Mouse (Mus musculus): Measurements from ENCODE around the gene Cep55. TPM values are rescaled to one million over a fixed set of nuclear protein-coding genes. Genes with fewer than 3 reads are reported as not detected.
A peak's percentile ranks its signal among the peaks of the same experiment; 100 is the strongest.

Gene Cep55
- polyA plus RNA-seq, 1 experiment from 2014 or later = 6.3 TPM

DNA sequence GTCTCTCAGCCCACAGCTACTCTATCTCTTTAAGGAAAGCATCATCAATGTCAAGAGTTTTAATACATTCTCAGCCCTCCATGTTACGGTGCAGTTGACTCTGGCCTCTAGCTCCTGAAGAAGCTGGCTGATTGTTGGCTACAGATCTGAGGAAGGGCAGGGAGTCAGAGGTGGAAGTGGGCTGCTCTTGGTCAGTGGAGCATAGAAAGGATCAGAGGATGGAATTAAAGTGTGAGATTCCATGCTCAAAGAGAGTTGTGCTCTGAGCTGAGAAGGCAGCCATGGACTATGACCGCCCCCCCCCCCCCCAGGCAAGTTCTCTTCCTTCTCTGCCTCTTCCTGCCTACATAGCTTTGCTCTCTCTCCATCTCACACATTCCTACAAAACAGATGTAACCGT, 24.9 kb upstream of the Cep55 start:
- Histone ChIP-seq H3K4me2 (no peak overlapping the region), H3K27me3 (0 out of 2 replicates have a peak, but pooled peaks cover 3% of the 10 kb centered on the region), H3K4me3 (no peak overlapping the region), H3K9me3 (no peaks in the 10 kb centered on the region), H3K9ac (no peak overlapping the region), H3K4me1 (replicated peaks) (no peaks in the 10 kb centered on the region), H3K27ac (replicated peaks) (no peak overlapping the region), H3K36me3 (no peaks in the 10 kb centered on the region)
- 70% methylated on average over 3 of the region's 3 CpGs for WGBS
- ATAC-seq (ENCODE audit: low FRiP score, low read depth) = no peak

DNA sequence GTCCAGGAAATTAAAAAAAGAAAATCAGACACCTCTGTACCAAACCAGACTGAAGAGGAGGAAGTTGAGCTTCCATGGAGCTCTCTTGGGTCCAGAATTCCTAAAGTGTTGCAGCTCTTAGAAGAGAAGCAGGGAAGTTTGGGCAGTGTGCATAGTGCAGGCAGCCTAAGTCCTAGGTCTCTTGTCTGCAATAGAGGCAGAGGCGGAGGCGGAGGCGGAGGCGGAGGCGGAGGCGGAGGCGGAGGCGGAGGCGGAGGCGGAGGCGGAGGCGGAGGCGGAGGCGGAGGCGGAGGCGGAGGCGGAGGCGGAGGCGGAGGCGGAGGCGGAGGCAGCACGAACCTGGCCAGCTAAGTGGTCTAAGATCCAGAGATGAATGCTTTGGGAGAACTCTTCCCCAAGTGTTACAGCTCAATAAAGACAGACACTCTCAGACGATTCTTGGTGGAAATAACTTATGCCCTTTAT, 24.1 kb upstream of the Cep55 start:
- no peaks in the 10 kb centered on the region for H3K4me1 ChIP-seq (replicated peaks)
- 9% methylated on average over 5 of the region's 23 CpGs for WGBS
- peak; percentile 59 for ATAC-seq (ENCODE audit: low FRiP score, low read depth)

DNA sequence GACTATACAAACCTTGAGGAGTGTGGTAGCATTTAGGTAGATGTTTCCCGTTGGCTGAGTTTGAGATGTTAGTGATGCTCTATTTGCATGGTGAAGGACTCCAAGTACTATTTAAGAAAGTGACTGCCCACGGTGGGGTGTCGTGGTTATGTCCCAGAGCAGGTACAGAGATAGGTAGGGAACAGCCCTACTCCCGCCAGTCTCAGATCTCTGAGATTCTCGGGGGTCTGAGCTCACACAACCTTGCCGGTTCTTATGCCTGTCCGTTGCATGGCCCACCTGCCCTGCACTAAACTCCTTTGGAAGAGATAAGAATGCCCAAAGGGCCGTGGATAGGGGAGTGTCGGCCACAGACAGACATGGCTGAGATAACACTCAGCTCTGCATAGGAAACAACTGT, 23.7 kb upstream of the Cep55 start:
- peak; percentile 40; the same call in 1 of the 2 replicates for ATAC-seq (ENCODE audit: low FRiP score, low read depth)
- no peak overlapping the region for H3K9ac ChIP-seq
- no peak overlapping the region for H3K27ac ChIP-seq (replicated peaks)
- H3K4me3 ChIP-seq = no peak overlapping the region
- no peaks in the 10 kb centered on the region for H3K36me3 ChIP-seq
- H3K27me3 ChIP-seq = peaks cover 3% of the 10 kb centered on the region; the same call in 1 of the 2 replicates
- H3K4me1 ChIP-seq (replicated peaks) = no peaks in the 10 kb centered on the region
- H3K9me3 ChIP-seq = no peaks in the 10 kb centered on the region
- H3K4me2 ChIP-seq = peak overlapping the region; percentile 43
- 74% methylated on average over 9 of the region's 9 CpGs for WGBS

More for the DNA sequence above, 24.1 kb upstream of the Cep55 start:
- Histone ChIP-seq H3K4me3 (no peak overlapping the region), H3K4me2 (peak overlapping the region; percentile 43), H3K9ac (no peak overlapping the region), H3K27me3 (peaks cover 3% of the 10 kb centered on the region; the same call in 1 of the 2 replicates), H3K9me3 (no peaks in the 10 kb centered on the region), H3K27ac (replicated peaks) (no peak overlapping the region), H3K36me3 (no peaks in the 10 kb centered on the region)

DNA sequence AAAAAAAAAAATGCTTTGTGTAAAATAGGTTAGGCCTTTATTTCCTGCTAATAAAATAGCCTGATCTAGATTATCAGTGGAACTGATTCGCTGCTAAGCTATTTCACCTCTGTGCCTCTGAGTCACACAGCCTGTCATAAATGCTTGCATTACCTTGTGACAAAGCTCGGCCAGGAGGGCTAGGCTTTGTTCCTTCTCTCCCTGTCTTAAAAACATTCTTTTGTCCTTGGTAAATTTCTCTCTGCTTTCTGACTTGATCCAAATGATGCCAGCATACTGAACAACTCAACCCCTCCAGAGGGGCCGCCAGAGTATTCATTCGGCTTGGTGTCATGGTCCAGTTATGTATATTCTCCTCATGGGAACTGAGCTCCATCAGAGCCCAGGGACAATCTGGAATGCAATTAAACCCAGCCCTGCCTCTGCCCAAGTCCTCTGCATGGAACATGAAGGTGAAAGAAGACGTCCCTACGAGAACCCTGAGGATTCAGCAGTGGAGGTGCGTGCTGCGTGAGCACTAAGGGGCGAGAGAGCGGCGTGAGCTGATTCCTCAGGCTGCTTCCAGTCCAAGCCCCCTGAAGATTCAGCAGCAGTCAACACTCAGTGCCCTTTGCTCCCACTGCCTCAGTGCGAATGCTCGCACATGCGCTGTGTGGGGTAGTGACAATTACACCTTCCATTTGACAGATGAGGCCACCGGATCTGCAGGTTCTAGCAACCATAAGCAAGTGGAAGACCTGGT, 21.6 kb upstream of the Cep55 start:
- Histone ChIP-seq H3K4me1 (replicated peaks) (no peaks in the 10 kb centered on the region), H3K4me2 (no peak overlapping the region), H3K27me3 (peaks cover 3% of the 10 kb centered on the region; the same call in 1 of the 2 replicates), H3K36me3 (no peaks in the 10 kb centered on the region), H3K9me3 (no peaks in the 10 kb centered on the region), H3K4me3 (no peak overlapping the region), H3K9ac (no peak overlapping the region), H3K27ac (replicated peaks) (no peak overlapping the region)
- WGBS = 79% methylated on average over 15 of the region's 15 CpGs
- ATAC-seq (ENCODE audit: low FRiP score, low read depth) = no peak

DNA sequence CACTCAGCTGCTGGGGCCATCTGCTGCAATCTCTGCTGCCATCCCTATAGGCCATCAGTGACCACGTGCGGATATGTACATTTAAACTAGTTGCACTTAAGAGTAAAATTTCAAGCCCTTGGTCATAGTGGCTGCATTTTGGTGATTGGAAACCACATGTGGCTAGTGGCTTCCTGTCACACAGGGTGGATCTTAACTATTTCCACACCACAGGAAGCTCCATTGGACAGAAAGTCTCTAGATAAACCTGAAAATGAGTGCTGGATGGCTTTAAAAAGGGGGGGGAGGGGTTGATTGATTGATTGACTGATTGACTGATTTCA, 21.1 kb upstream of the Cep55 start:
- H3K9me3 ChIP-seq = no peaks in the 10 kb centered on the region
- ATAC-seq (ENCODE audit: low FRiP score, low read depth) = no peak
- no peaks in the 10 kb centered on the region for H3K36me3 ChIP-seq
- no peak overlapping the region for H3K4me3 ChIP-seq
- H3K27ac ChIP-seq (replicated peaks) = no peak overlapping the region
- no peaks in the 10 kb centered on the region for H3K4me1 ChIP-seq (replicated peaks)
- H3K27me3 ChIP-seq = peaks cover 3% of the 10 kb centered on the region; the same call in 1 of the 2 replicates
- no peak overlapping the region for H3K9ac ChIP-seq
- WGBS = 83% methylated on average over 2 of the region's 2 CpGs
- H3K4me2 ChIP-seq = no peak overlapping the region

DNA sequence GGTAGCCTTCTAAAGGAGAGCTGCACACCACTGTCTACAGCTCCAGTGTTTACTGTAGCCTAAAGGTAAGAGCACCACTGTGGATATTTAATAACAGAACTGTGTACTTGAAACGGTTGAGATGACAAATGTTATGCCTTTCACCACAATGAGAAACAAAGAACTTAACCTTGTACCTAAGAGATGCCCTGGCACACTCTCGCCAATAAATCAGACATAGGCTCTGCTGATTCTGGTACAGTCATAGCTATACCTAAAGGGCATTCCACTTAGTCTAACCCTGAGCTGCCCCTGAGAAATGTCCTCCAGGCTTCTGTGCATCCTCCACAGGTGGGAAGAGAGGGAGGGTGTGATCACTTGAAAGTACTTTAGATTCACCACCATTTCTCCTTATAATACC, 20.1 kb upstream of the Cep55 start:
- Histone ChIP-seq H3K9ac (no peak overlapping the region), H3K4me3 (no peak overlapping the region), H3K36me3 (no peaks in the 10 kb centered on the region), H3K27me3 (peaks cover 3% of the 10 kb centered on the region; the same call in 1 of the 2 replicates), H3K4me2 (no peak overlapping the region), H3K4me1 (replicated peaks) (no peaks in the 10 kb centered on the region), H3K27ac (replicated peaks) (no peak overlapping the region), H3K9me3 (no peaks in the 10 kb centered on the region)
- no peak for ATAC-seq (ENCODE audit: low FRiP score, low read depth)
- WGBS = 75% methylated on average over 2 of the region's 2 CpGs

DNA sequence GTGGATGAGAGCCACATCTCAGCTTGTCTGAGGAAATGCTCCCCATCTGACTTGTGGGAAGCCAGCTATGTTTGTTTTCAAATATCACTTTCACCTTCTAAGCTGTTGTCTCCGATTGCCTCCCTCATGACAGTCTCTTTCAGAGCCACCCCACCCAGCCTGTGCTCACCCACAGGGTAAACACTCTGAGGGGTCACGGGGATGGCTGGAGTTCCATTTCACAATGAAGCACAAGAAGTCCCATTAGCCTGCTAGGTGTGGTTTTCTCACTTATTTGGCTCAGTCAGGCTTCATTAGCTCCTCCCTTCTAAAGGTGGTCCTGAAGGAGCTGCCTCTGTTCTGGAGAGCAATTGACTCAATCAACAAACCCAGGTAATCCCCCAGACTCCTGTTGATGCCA, 19.0 kb upstream of the Cep55 start:
- no peak overlapping the region for H3K4me2 ChIP-seq
- 89% methylated on average over 2 of the region's 2 CpGs for WGBS
- ATAC-seq (ENCODE audit: low FRiP score, low read depth) = no peak

DNA sequence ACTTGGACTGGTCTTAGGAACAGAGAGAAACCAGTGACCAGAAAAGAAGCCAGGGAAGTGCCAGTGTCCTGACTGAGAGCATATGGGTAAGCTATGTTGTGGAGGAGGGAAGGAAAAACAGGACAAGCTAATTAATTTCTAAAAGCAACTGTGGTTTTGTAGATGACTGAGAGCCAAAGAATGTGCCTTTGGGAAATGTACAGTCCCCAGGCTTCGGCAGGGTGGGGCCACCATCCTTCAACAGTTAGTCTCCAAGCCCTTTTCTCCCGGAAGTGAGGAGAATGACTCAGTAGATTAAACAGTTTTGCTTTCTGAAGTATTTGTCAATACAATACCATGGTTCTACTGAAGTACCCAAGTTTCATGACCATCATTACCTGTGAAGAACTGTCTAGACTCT, 16.5 kb upstream of the Cep55 start:
- Histone ChIP-seq H3K36me3 (no peaks in the 10 kb centered on the region), H3K9me3 (no peaks in the 10 kb centered on the region), H3K4me1 (replicated peaks) (peaks cover 5% of the 10 kb centered on the region), H3K4me3 (no peak overlapping the region), H3K4me2 (no peak overlapping the region), H3K9ac (no peak overlapping the region), H3K27ac (replicated peaks) (no peak overlapping the region), H3K27me3 (peaks cover 18% of the 10 kb centered on the region)
- ATAC-seq (ENCODE audit: low FRiP score, low read depth) = no peak
- WGBS = 85% methylated on average over 2 of the region's 2 CpGs

More for the DNA sequence above, 19.0 kb upstream of the Cep55 start:
- peaks cover 3% of the 10 kb centered on the region; the same call in 1 of the 2 replicates for H3K27me3 ChIP-seq
- H3K4me3 ChIP-seq = no peak overlapping the region
- H3K9me3 ChIP-seq = no peaks in the 10 kb centered on the region
- H3K27ac ChIP-seq (replicated peaks) = no peak overlapping the region
- no peaks in the 10 kb centered on the region for H3K4me1 ChIP-seq (replicated peaks)
- no peaks in the 10 kb centered on the region for H3K36me3 ChIP-seq
- no peak overlapping the region for H3K9ac ChIP-seq

DNA sequence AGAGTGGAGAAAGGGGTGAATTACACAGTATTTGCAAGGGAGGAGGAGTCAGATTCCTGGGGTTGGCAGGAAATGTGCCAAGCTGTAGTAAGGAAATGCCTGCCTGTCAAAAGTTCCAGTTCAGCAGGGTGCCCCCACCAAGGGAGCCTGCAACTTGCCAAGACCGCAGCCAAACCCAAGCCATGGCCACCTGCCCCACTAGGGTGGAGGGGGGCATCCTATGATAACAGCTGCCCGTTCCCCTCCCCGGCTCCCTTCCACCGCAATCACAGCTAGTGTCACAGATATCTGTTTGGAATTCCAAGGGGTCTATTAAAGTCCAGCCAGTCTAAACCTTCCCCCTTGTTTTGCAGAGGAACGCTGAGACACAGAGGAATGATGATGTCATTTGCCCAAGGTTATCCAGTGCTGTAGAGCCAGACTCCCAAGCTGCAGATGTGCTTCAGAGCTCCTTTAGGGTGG, 12.5 kb upstream of the Cep55 start:
- Histone ChIP-seq H3K9ac (no peak overlapping the region), H3K27ac (replicated peaks) (no peak overlapping the region), H3K9me3 (no peaks in the 10 kb centered on the region), H3K4me1 (replicated peaks) (peaks cover 8% of the 10 kb centered on the region), H3K36me3 (no peaks in the 10 kb centered on the region), H3K4me2 (peak overlapping the region; percentile 74), H3K4me3 (0 out of 2 replicates have a peak overlapping the region, but pooled peaks have one; percentile 7), H3K27me3 (peaks cover 32% of the 10 kb centered on the region)
- 38% methylated on average over 5 of the region's 5 CpGs for WGBS
- no peak for ATAC-seq (ENCODE audit: low FRiP score, low read depth)

DNA sequence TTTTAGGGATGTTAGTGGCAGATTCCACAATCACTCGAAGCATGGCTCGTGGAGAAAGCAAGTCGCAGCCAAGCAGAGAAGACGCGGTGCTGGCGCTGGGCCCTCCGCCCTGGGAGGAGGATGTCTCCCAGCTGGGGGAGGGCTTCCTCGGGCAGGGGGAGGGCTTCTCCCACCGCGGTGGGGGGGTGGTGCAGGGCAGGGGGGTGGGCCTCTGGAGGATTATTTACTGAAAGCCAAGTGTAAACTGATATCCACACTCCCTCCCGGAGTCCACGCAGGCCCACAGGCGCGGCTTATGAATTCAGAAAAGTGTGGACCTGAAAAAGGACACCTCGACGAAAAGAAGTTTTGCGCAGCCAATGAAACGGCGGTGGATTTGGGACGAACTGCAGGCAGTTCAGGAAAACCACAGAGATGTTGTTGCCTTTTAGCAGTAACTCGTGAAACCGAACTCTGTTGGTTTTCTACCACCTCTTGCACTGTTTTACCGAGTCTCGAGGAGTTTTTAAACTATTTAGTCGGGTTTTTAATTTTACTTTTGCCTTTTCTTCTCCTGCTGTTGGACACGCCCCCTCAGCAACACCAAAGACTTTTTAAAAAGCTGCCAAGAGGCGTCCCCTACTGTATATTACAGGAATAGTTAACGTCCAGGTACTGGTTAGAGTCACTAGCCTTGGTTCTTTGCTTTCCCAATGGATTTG, 11.4 kb upstream of the Cep55 start, which contains the start of gene Myof:
Myof (minus strand) TSS at position 297 of the 701 bp plus-strand sequence.
- H3K9me3 ChIP-seq = no peaks in the 10 kb centered on the region
- ATAC-seq (ENCODE audit: low FRiP score, low read depth) = no peak
- peak within 1 kb of the TSS; percentile 37 for H3K4me3 ChIP-seq
- H3K27me3 ChIP-seq = peaks cover 32% of the 10 kb centered on the region
- H3K9ac ChIP-seq = peak within 1 kb of the TSS; percentile 35; the same call in 1 of the 2 replicates
- peaks cover 8% of the 10 kb centered on the region for H3K4me1 ChIP-seq (replicated peaks)
- H3K27ac ChIP-seq (replicated peaks) = no peak within 1 kb of the TSS
- H3K36me3 ChIP-seq = no peaks in the 10 kb centered on the region
- H3K4me2 ChIP-seq = peak within 1 kb of the TSS; percentile 74
- under 1% methylated on average over 28 of the region's 28 CpGs for WGBS

DNA sequence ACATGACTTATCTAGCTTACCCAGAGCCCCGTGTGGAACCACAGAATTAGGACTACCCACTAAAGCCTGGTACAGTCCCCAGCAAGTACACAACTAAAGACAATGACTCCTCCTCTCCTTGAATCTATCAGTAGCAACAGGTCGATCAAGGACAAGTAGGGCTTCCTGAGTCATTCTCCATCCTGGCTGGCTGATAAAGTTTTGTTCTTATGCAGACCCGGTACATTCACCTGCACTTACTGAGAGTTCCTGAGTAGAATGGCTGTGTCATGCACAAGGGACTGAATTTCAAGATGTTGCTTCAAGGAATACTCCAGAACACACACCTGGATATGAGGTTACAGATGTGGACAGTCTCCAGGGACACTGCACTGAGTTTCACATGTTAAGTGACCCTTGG, 9.6 kb upstream of the Cep55 start:
- WGBS = 90% methylated on average over 3 of the region's 3 CpGs
- Histone ChIP-seq H3K4me2 (no peak overlapping the region), H3K4me1 (replicated peaks) (peaks cover 8% of the 10 kb centered on the region), H3K36me3 (no peaks in the 10 kb centered on the region), H3K9me3 (no peaks in the 10 kb centered on the region), H3K27ac (replicated peaks) (no peak overlapping the region), H3K9ac (no peak overlapping the region), H3K27me3 (peaks cover 32% of the 10 kb centered on the region), H3K4me3 (no peak overlapping the region)
- no peak for ATAC-seq (ENCODE audit: low FRiP score, low read depth)

DNA sequence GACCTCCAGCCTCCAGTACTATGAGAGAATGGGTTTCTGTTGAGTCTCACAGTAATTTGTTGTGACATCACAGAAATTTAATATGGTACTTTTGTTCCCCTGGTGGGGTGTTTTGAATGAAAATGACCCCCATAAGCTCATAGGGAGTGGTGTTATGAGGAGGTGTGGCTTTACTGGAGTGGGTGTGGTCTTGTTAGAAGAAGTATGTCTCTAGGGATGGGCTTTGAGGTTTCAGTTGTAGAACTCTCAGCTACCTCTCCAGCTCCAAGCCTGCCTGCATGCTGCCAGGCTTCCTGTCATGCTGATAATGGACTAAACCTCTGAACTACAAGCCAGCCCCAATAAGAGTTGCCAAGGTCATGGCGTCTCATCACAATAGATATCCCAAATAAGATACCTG, 5.1 kb upstream of the Cep55 start:
- WGBS = 97% methylated on average over 1 of the region's 1 CpGs
- Histone ChIP-seq H3K27me3 (peaks cover 2% of the 10 kb centered on the region; the same call in 1 of the 2 replicates), H3K4me2 (no peak overlapping the region), H3K4me1 (replicated peaks) (peaks cover 11% of the 10 kb centered on the region; the same call in 1 of the 2 replicates), H3K4me3 (no peak overlapping the region), H3K9me3 (no peaks in the 10 kb centered on the region), H3K9ac (no peak overlapping the region), H3K36me3 (no peaks in the 10 kb centered on the region), H3K27ac (replicated peaks) (no peak overlapping the region)
- no peak for ATAC-seq (ENCODE audit: low FRiP score, low read depth)
